Mouse (Mus musculus): ENCODE results near the gene Apob. TPM values are rescaled to one million over a fixed set of nuclear protein-coding genes. Genes with fewer than 3 reads are reported as not detected.

Apob gene
- total RNA-seq, 1 experiment = 1.7 TPM

- no peak overlapping the region for H3K27ac ChIP-seq (ENCODE audit: insufficient read depth, low read depth, low read length, poor library complexity, severe bottlenecking)
- H3K36me3 ChIP-seq (ENCODE audit: control insufficient read depth, insufficient read depth, low read length, poor library complexity, severe bottlenecking) = no peaks in the 10 kb centered on the region
- H3K4me1 ChIP-seq (ENCODE audit: control insufficient read depth in 2 of 2, insufficient read depth in 2 of 2, low read length in 2 of 2, poor library complexity in 1 of 2) = no peaks in the 10 kb centered on the region
- in situ Hi-C loops (cut with MboI; ENCODE audit: low sequenced_read_pairs in 2 of 2, unreplicated experiment in 2 of 2) = loop anchor here (10.0 to 25.0 kb wide), 2 partner anchors 224 to 241 kb away; partner anchors contain the start of gene Gdf7 (in 1 of the 2)
- H3K9ac ChIP-seq (ENCODE audit: insufficient read depth, low read depth, low read length, poor library complexity, severe bottlenecking) = no peak overlapping the region
- H3K4me3 ChIP-seq (ENCODE audit: insufficient read depth in 1 of 2, low read depth in 1 of 2, low read length in 2 of 2, poor library complexity in 1 of 2, severe bottlenecking in 1 of 2) = no peak overlapping the region
- DNase-seq (ENCODE audit: low read depth, low spot score) = no peak
- TF ChIP-seq ZNF384 (IDR thresholded peaks at IDR 0.05; ENCODE audit: low read depth, low read length) = no peak
- TF ChIP-seq ZC3H11A (IDR thresholded peaks at IDR 0.05; ENCODE audit: borderline replicate concordance, low read depth, low read length) = no peak
- TF ChIP-seq CHD2 (IDR thresholded peaks at IDR 0.05; ENCODE audit: low read depth, low read length) = no peak
- no peak for TF ChIP-seq MAFK (IDR thresholded peaks at IDR 0.05; ENCODE audit: insufficient read depth, low read depth, low read length)
- TF ChIP-seq HCFC1 (IDR thresholded peaks at IDR 0.05; ENCODE audit: borderline replicate concordance, insufficient read depth, low read length) = no peak
- no peaks in the 10 kb centered on the region for H3K9me3 ChIP-seq (ENCODE audit: control insufficient read depth, insufficient read depth, low read depth, low read length)
Observed at GRCm38 (mm10) chr12:8063363-8064065, 86.1 kb downstream of the Apob start.

Other genes with a start within 250 kb of the Apob start
- gene Ldah, start 230.5 kb downstream of the Apob start, total RNA-seq (2012; rRNA removed) = 20.1 and 27.4 TPM in 2 replicates